Mouse (Mus musculus) MEL (cell line): ENCODE measurements around the gene 1700024P04Rik. TPM values are rescaled to one million over a fixed set of nuclear protein-coding genes. Genes with fewer than 3 reads are reported as not detected.

Source experiments
- DNase-seq: peaks from one replicate; pipeline ENCODE4 v3.0.0; 2011; ENCODE audit warnings: low read depth, low spot score
- H3K27ac ChIP-seq: 2 replicates; pipeline ENCODE4 v1.5.1; 2012; ENCODE audit warnings: low read depth, mild to moderate bottlenecking, control low read depth, low read length, moderate library complexity; ENCODE audit not compliant: control insufficient read depth
- H3K27me3 ChIP-seq, 2 experiments: fragments of 150-350 bp in 1 of 2; sonication (generic) in 1 of 2; 2 replicates each; pipeline ENCODE4 v1.6.1; 2012; ENCODE audit warnings: low read length in 2 of 2, mild to moderate bottlenecking in 2 of 2, improper control_type of control experiment in 1 of 2, moderate library complexity in 1 of 2; ENCODE audit not compliant: insufficient read depth in 2 of 2, control insufficient read depth in 1 of 2
- H3K36me3 ChIP-seq, 2 experiments: 2 replicates each; pipeline ENCODE4 v1.6.1; 2012 to 2014; ENCODE audit warnings: low read length in 2 of 2, improper control_type of control experiment in 1 of 2, inconsistent platforms in 1 of 2, mild to moderate bottlenecking in 1 of 2; ENCODE audit not compliant: insufficient read depth in 2 of 2, control insufficient read depth in 1 of 2
- H3K4me1 ChIP-seq, 2 experiments: fragments of 150-350 bp in 1 of 2; sonication (generic) in 1 of 2; 2 replicates each; pipeline ENCODE4 v1.6.1; 2012; ENCODE audit warnings: low read length in 2 of 2, improper control_type of control experiment in 1 of 2, mild to moderate bottlenecking in 1 of 2; ENCODE audit not compliant: insufficient read depth in 2 of 2, control insufficient read depth in 1 of 2
- H3K4me3 ChIP-seq, 2 experiments: fragments of 150-350 bp in 1 of 2; sonication (generic) in 1 of 2; 2 replicates each; pipeline ENCODE4 v1.5.1; 2012; ENCODE audit warnings: low read depth in 2 of 2, low read length in 2 of 2, mild to moderate bottlenecking in 2 of 2, moderate library complexity in 2 of 2, control low read depth in 1 of 2, improper control_type of control experiment in 1 of 2; ENCODE audit not compliant: control insufficient read depth in 1 of 2, insufficient read depth in 1 of 2
- H3K79me2 ChIP-seq: 2 replicates; pipeline ENCODE4 v1.6.1; 2012; ENCODE audit warnings: mild to moderate bottlenecking, low read length, moderate library complexity; ENCODE audit not compliant: control insufficient read depth, poor library complexity, insufficient read depth
- H3K9ac ChIP-seq: 2 replicates; pipeline ENCODE4 v1.6.1; 2012; ENCODE audit warnings: low read depth, mild to moderate bottlenecking, control low read depth, low read length, moderate library complexity; ENCODE audit not compliant: control insufficient read depth, poor library complexity, severe bottlenecking
- H3K9me3 ChIP-seq: fragments of 150-350 bp; sonication (generic); replicated peaks from 2 replicates; pipeline ENCODE4 v1.6.1; 2012; ENCODE audit warnings: mild to moderate bottlenecking, low read length, improper control_type of control experiment, moderate library complexity; ENCODE audit not compliant: insufficient read depth
- BHLHE40 ChIP-seq: IDR thresholded peaks from 2 replicates; pipeline ENCODE4 v1.6.1; 2012; ENCODE audit warnings: low read depth, mild to moderate bottlenecking, inconsistent platforms, low read length, improper control_type of control experiment, borderline replicate concordance
- CHD1 ChIP-seq: IDR thresholded peaks from 2 replicates; pipeline ENCODE4 v1.6.1; 2012; ENCODE audit warnings: low read depth, mild to moderate bottlenecking, inconsistent platforms, low read length, improper control_type of control experiment
- E2F4 ChIP-seq: IDR thresholded peaks from 2 replicates; pipeline ENCODE4 v1.6.1; 2011; ENCODE audit warnings: low read depth, low read length, improper control_type of control experiment, borderline replicate concordance
- ELF1 ChIP-seq: IDR thresholded peaks from 2 replicates; pipeline ENCODE4 v1.6.1; 2014; ENCODE audit warnings: low read depth, mild to moderate bottlenecking, inconsistent platforms, low read length, improper control_type of control experiment, moderate library complexity
- ETS1 ChIP-seq: IDR thresholded peaks from 2 replicates; pipeline ENCODE4 v1.6.1; 2012; ENCODE audit warnings: low read depth, mild to moderate bottlenecking, inconsistent platforms, low read length, improper control_type of control experiment, moderate library complexity
- GABPA ChIP-seq: IDR thresholded peaks from 2 replicates; pipeline ENCODE4 v1.6.1; 2012; ENCODE audit warnings: low read depth, mild to moderate bottlenecking, inconsistent platforms, low read length, improper control_type of control experiment, moderate library complexity
- HCFC1 ChIP-seq: IDR thresholded peaks from 2 replicates; pipeline ENCODE4 v1.6.1; 2012; ENCODE audit warnings: low read depth, mild to moderate bottlenecking, inconsistent platforms, low read length, improper control_type of control experiment, moderate library complexity
- JUND ChIP-seq: IDR thresholded peaks from 2 replicates; pipeline ENCODE4 v1.6.1; 2011; ENCODE audit warnings: low read depth, mild to moderate bottlenecking, improper control_type of control experiment, low read length
- MAX ChIP-seq: IDR thresholded peaks from 2 replicates; pipeline ENCODE4 v1.6.1; 2011; ENCODE audit warnings: low read length, improper control_type of control experiment
- MAZ ChIP-seq: IDR thresholded peaks from 2 replicates; pipeline ENCODE4 v1.6.1; 2012; ENCODE audit warnings: low read depth, mild to moderate bottlenecking, inconsistent platforms, low read length, improper control_type of control experiment
- MEF2A ChIP-seq: IDR thresholded peaks from 2 replicates; pipeline ENCODE4 v1.6.1; 2014; ENCODE audit warnings: low read depth, mild to moderate bottlenecking, inconsistent platforms, low read length, improper control_type of control experiment; ENCODE audit not compliant: poor library complexity, insufficient replicate concordance, severe bottlenecking; ENCODE audit errors: extremely low read depth
- MYB ChIP-seq: IDR thresholded peaks from 2 replicates; pipeline ENCODE4 v1.6.1; 2011; ENCODE audit warnings: mild to moderate bottlenecking, low read depth, low read length, improper control_type of control experiment
- NRF1 ChIP-seq: IDR thresholded peaks from 2 replicates; pipeline ENCODE4 v1.6.1; 2014; ENCODE audit warnings: low read depth, mild to moderate bottlenecking, inconsistent platforms, low read length, improper control_type of control experiment, moderate library complexity; ENCODE audit not compliant: poor library complexity, insufficient read depth, severe bottlenecking
- POLR2A ChIP-seq, 2 experiments: IDR thresholded peaks; 2 replicates each; pipeline ENCODE4 v1.6.1; 2011 to 2012; ENCODE audit warnings: low read length in 2 of 2, mild to moderate bottlenecking in 2 of 2, control low read depth in 1 of 2, improper control_type of control experiment in 1 of 2, low read depth in 1 of 2, moderate library complexity in 1 of 2; ENCODE audit not compliant: control insufficient read depth in 1 of 2, insufficient read depth in 1 of 2, poor library complexity in 1 of 2
- POLR2AphosphoS2 ChIP-seq: IDR thresholded peaks from 2 replicates; pipeline ENCODE4 v1.6.1; 2011; ENCODE audit warnings: low read length, improper control_type of control experiment
- POLR2AphosphoS5 ChIP-seq: IDR thresholded peaks from 2 replicates; pipeline ENCODE4 v1.6.1; 2012; ENCODE audit warnings: low read depth, borderline replicate concordance, mild to moderate bottlenecking, inconsistent platforms, low read length, moderate library complexity, mixed read lengths
- RCOR1 ChIP-seq: IDR thresholded peaks from 2 replicates; pipeline ENCODE4 v1.6.1; 2012; ENCODE audit warnings: low read depth, mild to moderate bottlenecking, inconsistent platforms, low read length, improper control_type of control experiment
- TAL1 ChIP-seq: IDR thresholded peaks from 2 replicates; pipeline ENCODE4 v1.6.1; 2012; ENCODE audit warnings: mild to moderate bottlenecking, inconsistent platforms, low read length, moderate library complexity, mixed read lengths
- TBP ChIP-seq: IDR thresholded peaks from 2 replicates; pipeline ENCODE4 v1.8.0; 2011; ENCODE audit warnings: low read depth, low read length, improper control_type of control experiment
- TCF12 ChIP-seq: IDR thresholded peaks from 2 replicates; pipeline ENCODE4 v1.6.1; 2014; ENCODE audit warnings: low read depth, mild to moderate bottlenecking, inconsistent platforms, low read length, improper control_type of control experiment, moderate library complexity
- USF1 ChIP-seq: IDR thresholded peaks from 2 replicates; pipeline ENCODE4 v1.6.1; 2014; ENCODE audit warnings: low read depth, mild to moderate bottlenecking, inconsistent platforms, low read length, improper control_type of control experiment, moderate library complexity
- USF2 ChIP-seq, 2 experiments: IDR thresholded peaks; 2 replicates each; pipeline ENCODE4 v1.6.1; 2011 to 2012; ENCODE audit warnings: improper control_type of control experiment in 2 of 2, low read length in 2 of 2, borderline replicate concordance in 1 of 2, inconsistent platforms in 1 of 2, low read depth in 1 of 2, mild to moderate bottlenecking in 1 of 2; ENCODE audit not compliant: insufficient read depth in 1 of 2
- ZNF384 ChIP-seq: IDR thresholded peaks from 2 replicates; pipeline ENCODE4 v1.6.1; 2012; ENCODE audit warnings: low read depth, mild to moderate bottlenecking, inconsistent platforms, low read length, improper control_type of control experiment
- polyA plus RNA-seq, 2 experiments: library from polyadenylated mRNA; stranded (reverse) in 1 of 2; unstranded in 1 of 2; fragments of >175 nt in 1 of 2; fragments of >200 nt in 1 of 2; gene quantifications; 2 replicates each; pipeline versions ENCODE4 v1.2.1 to v1.2.4; 2012; ENCODE audit warnings: low replicate concordance in 2 of 2, low read depth in 1 of 2; ENCODE audit not compliant: insufficient read length in 2 of 2, insufficient read depth in 1 of 2, missing spikeins in 1 of 2
- total RNA-seq: library from RNA; depleted of rRNA; stranded (reverse); fragments of 300-350 nt; gene quantifications from 2 replicates; pipeline ENCODE4 v1.2.3, GENCODE M21; 2012

Gene 1700024P04Rik
- total and polyA plus RNA-seq, 3 experiments: not detected

GRCm38 (mm10) chr13:98951951-98952350 lies 32.4 kb downstream of the 1700024P04Rik start:
- H3K79me2 ChIP-seq: no peaks in the 10 kb centered on the region
- H3K9ac ChIP-seq: no peak overlapping the region
- no peak for DNase-seq
- no peaks in the 10 kb centered on the region for H3K36me3 ChIP-seq
- TF ChIP-seq MAZ (no peak), USF2 (IDR thresholded peaks at IDR 0.05; ENCODE audit: borderline replicate concordance in 1 of 2, insufficient read depth in 1 of 2, low read depth in 1 of 2, low read length in 2 of 2) (no peak), POLR2AphosphoS2 (no peak), NRF1 (no peak), JUND (no peak), TBP (no peak), ETS1 (no peak), TAL1 (no peak), MYB (no peak), ZNF384 (no peak), MEF2A (no peak), ELF1 (no peak)
- no peak overlapping the region for H3K27ac ChIP-seq
- no peaks in the 10 kb centered on the region; a peak in 1 of 4 replicates for H3K27me3 ChIP-seq
- no peaks in the 10 kb centered on the region for H3K9me3 ChIP-seq
- H3K4me3 ChIP-seq: no peak overlapping the region
- no peaks in the 10 kb centered on the region for H3K4me1 ChIP-seq

- Histone ChIP-seq H3K4me1 (peaks cover 0 to 3% of the 10 kb centered on the region in 2 experiments; a peak in 1 of 4 replicates), H3K36me3 (no peaks in the 10 kb centered on the region), H3K27me3 (no peaks in the 10 kb centered on the region; a peak in 1 of 4 replicates), H3K4me3 (no peak overlapping the region), H3K79me2 (no peaks in the 10 kb centered on the region), H3K9ac (no peak overlapping the region), H3K27ac (no peak overlapping the region), H3K9me3 (no peaks in the 10 kb centered on the region)
- TF ChIP-seq RCOR1: no peak
- no peak for TF ChIP-seq E2F4
- no peak for TF ChIP-seq USF2 (IDR thresholded peaks at IDR 0.05; ENCODE audit: borderline replicate concordance in 1 of 2, insufficient read depth in 1 of 2, low read depth in 1 of 2, low read length in 2 of 2)
- TF ChIP-seq ETS1: no peak
- TF ChIP-seq USF1: no peak
- TF ChIP-seq POLR2A (IDR thresholded peaks at IDR 0.05; ENCODE audit: control insufficient read depth in 1 of 2, insufficient read depth in 1 of 2, low read depth in 1 of 2, low read length in 2 of 2, poor library complexity in 1 of 2): no peak
- no peak for TF ChIP-seq BHLHE40
- TF ChIP-seq POLR2AphosphoS2: no peak
- no peak for TF ChIP-seq POLR2AphosphoS5
- no peak for TF ChIP-seq ELF1
- no peak for TF ChIP-seq HCFC1
- TF ChIP-seq MAX: no peak
- no peak for TF ChIP-seq TCF12
- no peak for TF ChIP-seq MAZ
- no peak for TF ChIP-seq CHD1
- TF ChIP-seq GABPA: no peak
- no peak for DNase-seq
Observed at GRCm38 (mm10) chr13:98948146-98948545, 36.2 kb downstream of the 1700024P04Rik start.
